Mouse (Mus musculus) hindbrain, postnatal 0 days (tissue): ENCODE measurements around the gene Lin37. TPM values are rescaled to one million over a fixed set of nuclear protein-coding genes. Genes with fewer than 3 reads are reported as not detected.

Experiments
- ATAC-seq: fragments of 200-750 bp; cut with Nextera tagmentation; 2 replicates; pipeline ENCODE4 v1.8.0; 2017; ENCODE audit warnings: mild to moderate bottlenecking, moderate TSS enrichment, moderate library complexity
- DNase-seq: peaks from one replicate; pipeline ENCODE4 v3.0.0-alpha.2; 2015; ENCODE audit warnings: low spot score
- H3K27ac ChIP-seq: fragments of 300-500 bp; sonication (generic); 2 replicates; pipeline ENCODE4 v1.5.1; 2014; ENCODE audit warnings: mild to moderate bottlenecking
- H3K27me3 ChIP-seq: fragments of 300-500 bp; sonication (generic); 2 replicates; pipeline ENCODE4 v1.6.1; 2014; ENCODE audit warnings: low read length, mixed read lengths; ENCODE audit not compliant: insufficient read depth
- H3K36me3 ChIP-seq: fragments of 300-500 bp; sonication (generic); 2 replicates; pipeline ENCODE4 v1.6.1; 2014; ENCODE audit warnings: low read length, mixed read lengths; ENCODE audit not compliant: insufficient read depth
- H3K4me1 ChIP-seq: fragments of 300-500 bp; sonication (generic); 2 replicates; pipeline ENCODE4 v1.6.1; 2014; ENCODE audit warnings: antibody characterized with exemption, low read length, mixed read lengths; ENCODE audit not compliant: insufficient read depth
- H3K4me2 ChIP-seq: fragments of 300-500 bp; sonication (generic); 2 replicates; pipeline ENCODE4 v1.6.1; 2014; ENCODE audit warnings: low read depth, mild to moderate bottlenecking, low read length, moderate library complexity, mixed read lengths
- H3K4me3 ChIP-seq: fragments of 300-500 bp; sonication (generic); 2 replicates; pipeline ENCODE4 v1.5.1; 2014; ENCODE audit warnings: low read length
- H3K9ac ChIP-seq: fragments of 300-500 bp; sonication (generic); replicated peaks from 2 replicates; pipeline ENCODE4 v1.6.1; 2014; ENCODE audit warnings: mild to moderate bottlenecking, low read length, moderate library complexity, mixed read lengths
- H3K9me3 ChIP-seq: fragments of 300-500 bp; sonication (generic); 2 replicates; pipeline ENCODE4 v1.6.1; 2016; ENCODE audit warnings: low read length, mixed read lengths
- CTCF ChIP-seq: IDR thresholded peaks from 2 replicates; pipeline ENCODE4 v1.5.1; 2016; ENCODE audit warnings: antibody characterized with exemption, control low read depth, low read depth
- WGBS: fragments of 180-500 bp; shearing (Covaris S2); extraction: QIAGEN DNeasy Blood & Tissue Kit; methylation state at CpG from one replicate; pipeline ENCODE4 v1.1.7; 2014; 5-methylcytosine and 5-hydroxymethylcytosine counted together
- microRNA-seq, 2 experiments: library from miRNA; unstranded; fragments of <30 nt; microRNA quantifications; one replicate each; pipeline ENCODE4; 2016
- polyA plus RNA-seq: library from polyadenylated mRNA; unstranded; fragments of >200 nt; fragmentation: Nextera tagmentation; extraction: Ambion mirVana; gene quantifications from 2 replicates; pipeline ENCODE4 v1.2.1, GENCODE M21; 2015
- total RNA-seq: library from RNA; depleted of rRNA; stranded (reverse); fragments of >200 nt; gene quantifications from 2 replicates; pipeline ENCODE4 v1.2.3, GENCODE M21; 2014; rRNA removed

Gene Lin37
- total and polyA plus RNA-seq, 2 experiments from 2014 or later = 21.0 to 45.0 TPM

DNA sequence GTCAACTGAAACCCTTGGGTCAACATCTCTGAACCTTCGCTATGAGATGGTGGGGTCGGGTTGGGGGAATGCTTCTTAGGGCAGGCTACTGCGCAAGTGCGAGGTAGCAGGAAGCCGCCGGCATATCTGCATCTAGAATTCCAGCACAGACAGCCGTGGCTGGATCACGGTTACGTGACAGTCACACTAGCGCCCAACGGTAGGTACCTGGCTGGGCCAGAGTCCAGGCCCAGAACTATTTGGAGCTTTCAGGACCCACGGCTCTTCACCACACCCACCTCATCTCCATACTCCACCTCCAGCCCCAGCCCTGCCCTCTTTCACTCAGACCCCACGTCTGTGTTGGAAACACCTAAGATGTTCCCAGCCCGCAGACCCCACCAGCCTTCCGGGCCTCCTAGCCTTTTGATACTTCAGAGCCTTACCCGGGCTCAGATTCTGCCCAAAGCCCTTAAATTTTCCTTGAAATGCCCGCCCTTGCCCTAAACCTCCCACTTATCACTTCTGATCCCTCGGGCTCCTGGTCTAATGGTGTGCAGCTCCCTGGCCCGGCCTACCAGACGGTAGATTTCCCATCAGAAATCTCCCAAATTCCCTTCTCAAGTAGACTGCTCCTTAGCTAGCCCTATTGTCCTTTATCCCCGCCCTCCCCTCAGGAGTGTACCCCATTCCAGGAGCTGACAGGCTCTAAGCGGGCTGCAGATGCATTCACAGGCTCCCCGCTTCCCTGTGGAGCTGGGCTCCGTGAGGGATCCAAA, 44.5 kb downstream of the Lin37 start:
- Histone ChIP-seq H3K27ac (no peak overlapping the region), H3K9ac (no peak overlapping the region), H3K9me3 (no peaks in the 10 kb centered on the region), H3K4me1 (0 out of 2 replicates have a peak, but pooled peaks cover 2% of the 10 kb centered on the region), H3K4me3 (no peak overlapping the region), H3K4me2 (no peak overlapping the region), H3K36me3 (no peaks in the 10 kb centered on the region), H3K27me3 (no peaks in the 10 kb centered on the region)
- 60% methylated on average over 24 of the region's 24 CpGs for WGBS
- ATAC-seq (no peak), DNase-seq (no peak)
- TF ChIP-seq CTCF = no peak

DNA sequence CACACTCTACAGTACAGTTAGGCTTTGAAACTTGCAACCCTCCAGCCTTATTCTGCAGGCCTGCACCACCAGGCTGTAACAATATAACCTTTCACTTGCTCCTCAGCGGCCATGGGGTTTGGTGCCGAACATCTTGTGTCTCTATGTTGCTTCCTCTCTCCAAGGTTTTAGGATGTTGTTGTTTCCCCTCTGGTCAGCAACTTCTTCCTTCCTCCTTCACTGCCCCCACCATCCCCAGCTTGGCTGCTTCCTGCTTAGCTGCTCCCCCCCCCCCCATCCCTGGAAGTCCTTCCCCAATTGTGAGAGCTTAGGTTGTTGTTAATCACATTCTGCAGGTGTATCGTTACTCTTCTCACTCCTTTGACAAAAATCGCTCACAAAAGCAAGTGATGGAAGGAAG, 51.6 kb downstream of the Lin37 start:
- H3K36me3 ChIP-seq = no peaks in the 10 kb centered on the region
- DNase-seq (no peak), ATAC-seq (no peak)
- H3K4me2 ChIP-seq = no peak overlapping the region
- no peaks in the 10 kb centered on the region for H3K27me3 ChIP-seq
- H3K4me3 ChIP-seq = no peak overlapping the region
- H3K9me3 ChIP-seq = no peaks in the 10 kb centered on the region
- WGBS = 75% methylated on average over 4 of the region's 4 CpGs
- no peak for TF ChIP-seq CTCF
- no peak overlapping the region for H3K9ac ChIP-seq
- H3K27ac ChIP-seq = no peak overlapping the region
- H3K4me1 ChIP-seq = no peaks in the 10 kb centered on the region

Small RNA genes lying within 50 kb of the gene (microRNA-seq; reads per million reads assigned to microRNA genes)
- 0 to 2.1 reads per million in 2 experiments for gene Gm38670
- 0.36 to 0.71 reads per million in 2 experiments for gene Mir3569

Other genes starting within 250 kb of the Lin37 start
Only the 30 nearest of the 33 such genes appear.
- gene Lrfn3, start 197.1 kb downstream of the Lin37 start, total RNA-seq = 45.9 and 47.4 TPM in 2 replicates
- gene Lrfn3, start 197.1 kb downstream of the Lin37 start, polyA plus RNA-seq = 17.5 and 18.1 TPM in 2 replicates
- 37.3 and 59.9 TPM in 2 replicates for gene Tyrobp, start 146.1 kb downstream of the Lin37 start, total RNA-seq
- gene Tyrobp, start 146.1 kb downstream of the Lin37 start, polyA plus RNA-seq = 50.3 and 56.1 TPM in 2 replicates
- not detected in 2 replicates for gene Hcst, start 140.0 kb downstream of the Lin37 start, total RNA-seq
- gene Hcst, start 140.0 kb downstream of the Lin37 start, polyA plus RNA-seq = 0.84 and 1.0 TPM in 2 replicates
- 1.9 and 3.7 TPM in 2 replicates for gene Nfkbid, start 138.1 kb downstream of the Lin37 start, total RNA-seq
- gene Nfkbid, start 138.1 kb downstream of the Lin37 start, polyA plus RNA-seq = 2.1 TPM in 2 replicates
- 840 and 852 TPM in 2 replicates for gene Aplp1, start 114.3 kb downstream of the Lin37 start, total RNA-seq
- 617 and 682 TPM in 2 replicates for gene Aplp1, start 114.3 kb downstream of the Lin37 start, polyA plus RNA-seq
- gene Kirrel2, start 102.1 kb downstream of the Lin37 start, total RNA-seq = 10.7 and 14.7 TPM in 2 replicates
- 4.4 and 5.8 TPM in 2 replicates for gene Kirrel2, start 102.1 kb downstream of the Lin37 start, polyA plus RNA-seq
- 2.3 and 2.4 TPM in 2 replicates for gene Nphs1, start 101.5 kb downstream of the Lin37 start, total RNA-seq
- 0.50 and 1.0 TPM in 2 replicates for gene Nphs1, start 101.5 kb downstream of the Lin37 start, polyA plus RNA-seq
- gene Prodh2, start 66.2 kb downstream of the Lin37 start, total RNA-seq = not detected in 2 replicates
- 0.24 TPM in 1 of 2 replicates, not detected in the other for gene Prodh2, start 66.2 kb downstream of the Lin37 start, polyA plus RNA-seq
- gene Arhgap33, start 24.8 kb downstream of the Lin37 start, total RNA-seq = 55.7 and 59.7 TPM in 2 replicates
- 64.8 and 73.1 TPM in 2 replicates for gene Arhgap33, start 24.8 kb downstream of the Lin37 start, polyA plus RNA-seq
- 5.6 and 6.4 TPM in 2 replicates for gene Hspb6, start 7.7 kb downstream of the Lin37 start, total RNA-seq
- 15.8 and 16.3 TPM in 2 replicates for gene Hspb6, start 7.7 kb downstream of the Lin37 start, polyA plus RNA-seq
- 13.1 and 14.0 TPM in 2 replicates for gene Proser3, start 7.5 kb downstream of the Lin37 start, total RNA-seq
- gene Proser3, start 7.5 kb downstream of the Lin37 start, polyA plus RNA-seq = 3.0 and 3.1 TPM in 2 replicates
- 41.7 and 53.4 TPM in 2 replicates for gene U2af1l4, start 3.5 kb upstream of the Lin37 start, total RNA-seq
- gene U2af1l4, start 3.5 kb upstream of the Lin37 start, polyA plus RNA-seq = 103 and 104 TPM in 2 replicates
- 2.9 and 3.7 TPM in 2 replicates for gene Gm49396, start 3.5 kb upstream of the Lin37 start, total RNA-seq
- gene Gm49396, start 3.5 kb upstream of the Lin37 start, polyA plus RNA-seq = 6.4 and 7.0 TPM in 2 replicates
- 72.0 and 90.4 TPM in 2 replicates for gene Psenen, start 3.8 kb upstream of the Lin37 start, total RNA-seq
- gene Psenen, start 3.8 kb upstream of the Lin37 start, polyA plus RNA-seq = 154 and 155 TPM in 2 replicates
- 5.6 TPM in 1 of 2 replicates, not detected in the other for gene Igflr1, start 5.6 kb upstream of the Lin37 start, total RNA-seq
- gene Igflr1, start 5.6 kb upstream of the Lin37 start, polyA plus RNA-seq = 2.6 and 3.4 TPM in 2 replicates
- 27.1 and 36.7 TPM in 2 replicates for gene Kmt2b, start 28.9 kb upstream of the Lin37 start, total RNA-seq
- gene Kmt2b, start 28.9 kb upstream of the Lin37 start, polyA plus RNA-seq = 6.7 and 7.1 TPM in 2 replicates
- not detected in 2 replicates for gene Zbtb32, start 39.1 kb upstream of the Lin37 start, total RNA-seq
- 0.18 and 0.23 TPM in 2 replicates for gene Zbtb32, start 39.1 kb upstream of the Lin37 start, polyA plus RNA-seq
- 0.14 and 0.99 TPM in 2 replicates for gene Upk1a, start 53.0 kb upstream of the Lin37 start, total RNA-seq
- gene Upk1a, start 53.0 kb upstream of the Lin37 start, polyA plus RNA-seq = 0.62 and 0.99 TPM in 2 replicates
- gene Cox6b1, start 66.3 kb upstream of the Lin37 start, total RNA-seq = 352 and 389 TPM in 2 replicates
- gene Cox6b1, start 66.3 kb upstream of the Lin37 start, polyA plus RNA-seq = 1,552 and 1,572 TPM in 2 replicates
- gene Etv2, start 76.0 kb upstream of the Lin37 start, total RNA-seq = not detected in 2 replicates
- gene Etv2, start 76.0 kb upstream of the Lin37 start, polyA plus RNA-seq = not detected in 2 replicates
- 162 and 169 TPM in 2 replicates for gene Rbm42, start 90.5 kb upstream of the Lin37 start, total RNA-seq
- 116 and 118 TPM in 2 replicates for gene Rbm42, start 90.5 kb upstream of the Lin37 start, polyA plus RNA-seq
- gene Haus5, start 105.2 kb upstream of the Lin37 start, total RNA-seq = 22.2 and 24.1 TPM in 2 replicates
- 19.9 and 25.8 TPM in 2 replicates for gene Haus5, start 105.2 kb upstream of the Lin37 start, polyA plus RNA-seq
- not detected in 2 replicates for gene Pmis2, start 111.8 kb upstream of the Lin37 start, total RNA-seq
- not detected in 2 replicates for gene Pmis2, start 111.8 kb upstream of the Lin37 start, polyA plus RNA-seq
- not detected in 2 replicates for gene 2200002J24Rik, start 139.1 kb upstream of the Lin37 start, total RNA-seq
- gene 2200002J24Rik, start 139.1 kb upstream of the Lin37 start, polyA plus RNA-seq = 0.55 TPM in 1 of 2 replicates, not detected in the other
- 2.0 and 5.3 TPM in 2 replicates for gene Atp4a, start 152.4 kb upstream of the Lin37 start, total RNA-seq
- 4.2 and 6.0 TPM in 2 replicates for gene Atp4a, start 152.4 kb upstream of the Lin37 start, polyA plus RNA-seq
- 195 and 238 TPM in 2 replicates for gene Tmem147, start 169.7 kb upstream of the Lin37 start, total RNA-seq
- gene Tmem147, start 169.7 kb upstream of the Lin37 start, polyA plus RNA-seq = 338 and 342 TPM in 2 replicates
- not detected in 2 replicates for gene Gapdhs, start 183.8 kb upstream of the Lin37 start, total RNA-seq
- 0.32 and 0.69 TPM in 2 replicates for gene Gapdhs, start 183.8 kb upstream of the Lin37 start, polyA plus RNA-seq
- 0.84 and 4.2 TPM in 2 replicates for gene Sbsn, start 191.6 kb upstream of the Lin37 start, total RNA-seq
- 2.9 and 3.0 TPM in 2 replicates for gene Sbsn, start 191.6 kb upstream of the Lin37 start, polyA plus RNA-seq
- gene Dmkn, start 203.9 kb upstream of the Lin37 start, total RNA-seq = 1.4 and 2.1 TPM in 2 replicates
- gene Dmkn, start 203.9 kb upstream of the Lin37 start, polyA plus RNA-seq = 3.9 and 5.8 TPM in 2 replicates
- gene Krtdap, start 228.1 kb upstream of the Lin37 start, total RNA-seq = not detected in 2 replicates
- gene Krtdap, start 228.1 kb upstream of the Lin37 start, polyA plus RNA-seq = 0.66 and 1.8 TPM in 2 replicates